Mouse (Mus musculus): ENCODE data around the gene Tmem183a. TPM values are rescaled to one million over a fixed set of nuclear protein-coding genes. Genes with fewer than 3 reads are reported as not detected.

The Tmem183a gene
- polyA plus RNA-seq, 1 experiment from 2014 or later = 54.0 TPM

DNA sequence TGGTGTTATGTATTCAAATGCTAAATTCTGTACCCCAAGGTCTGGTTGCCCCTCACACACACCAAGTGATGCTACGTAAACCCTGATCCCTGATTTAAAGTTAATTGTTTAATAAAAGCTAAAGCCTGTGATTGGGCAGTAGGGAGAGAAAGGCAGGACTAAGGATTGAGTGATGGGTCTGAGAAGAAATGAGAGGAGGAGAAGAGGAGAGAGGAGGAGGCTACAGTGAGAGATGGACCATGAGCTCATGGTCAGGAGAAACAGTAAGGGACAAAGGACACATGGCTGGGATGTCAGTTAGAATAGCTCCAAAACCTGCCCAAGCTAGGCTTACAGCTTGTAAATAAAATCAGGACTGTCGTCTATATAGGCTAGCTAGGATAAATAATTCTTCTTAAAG lies 19.3 kb upstream of the Tmem183a start:
- Histone ChIP-seq H3K4me2 (peak overlapping the region; percentile 74; the same call in 1 of the 2 replicates), H3K9me3 (0 out of 2 replicates have a peak, but pooled peaks cover 5% of the 10 kb centered on the region), H3K36me3 (no peaks in the 10 kb centered on the region), H3K9ac (no peak overlapping the region), H3K4me3 (no peak overlapping the region), H3K4me1 (peaks cover 10% of the 10 kb centered on the region), H3K27me3 (replicated peaks) (no peaks in the 10 kb centered on the region), H3K27ac (replicated peaks) (no peak overlapping the region)
- no peak for ATAC-seq (ENCODE audit: extremely low read depth, insufficient number of reproducible peaks, low FRiP score, low TSS enrichment)
- 82% methylated on average over 2 of the region's 2 CpGs for WGBS

DNA sequence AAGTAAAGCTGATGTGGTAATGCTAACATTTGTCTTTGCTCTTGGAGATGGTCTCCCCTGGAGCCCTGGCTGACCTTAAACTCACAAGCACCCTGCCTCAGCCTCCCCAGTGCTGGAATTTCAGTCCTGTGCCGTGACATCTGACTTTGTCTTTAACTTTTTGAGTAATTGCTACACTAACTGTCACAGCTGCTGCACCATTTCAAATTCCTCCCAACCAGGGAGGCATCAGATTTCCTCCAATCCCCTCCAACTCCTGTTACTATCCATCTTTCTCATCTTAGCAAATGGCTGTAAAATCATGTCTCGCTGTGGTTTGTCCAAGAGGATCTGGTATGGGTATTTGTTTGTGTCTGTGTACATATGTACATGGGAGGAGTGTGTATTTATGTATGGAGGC lies 12.3 kb upstream of the Tmem183a start:
- H3K4me3 ChIP-seq = no peak overlapping the region
- ATAC-seq (ENCODE audit: extremely low read depth, insufficient number of reproducible peaks, low FRiP score, low TSS enrichment) = no peak
- no peak overlapping the region for H3K27ac ChIP-seq (replicated peaks)
- H3K4me2 ChIP-seq = no peak overlapping the region
- no peaks in the 10 kb centered on the region for H3K4me1 ChIP-seq
- H3K9ac ChIP-seq = no peak overlapping the region
- WGBS = 65% methylated on average over 2 of the region's 2 CpGs
- H3K9me3 ChIP-seq = peaks cover 17% of the 10 kb centered on the region
- no peaks in the 10 kb centered on the region for H3K36me3 ChIP-seq
- H3K27me3 ChIP-seq (replicated peaks) = no peaks in the 10 kb centered on the region

DNA sequence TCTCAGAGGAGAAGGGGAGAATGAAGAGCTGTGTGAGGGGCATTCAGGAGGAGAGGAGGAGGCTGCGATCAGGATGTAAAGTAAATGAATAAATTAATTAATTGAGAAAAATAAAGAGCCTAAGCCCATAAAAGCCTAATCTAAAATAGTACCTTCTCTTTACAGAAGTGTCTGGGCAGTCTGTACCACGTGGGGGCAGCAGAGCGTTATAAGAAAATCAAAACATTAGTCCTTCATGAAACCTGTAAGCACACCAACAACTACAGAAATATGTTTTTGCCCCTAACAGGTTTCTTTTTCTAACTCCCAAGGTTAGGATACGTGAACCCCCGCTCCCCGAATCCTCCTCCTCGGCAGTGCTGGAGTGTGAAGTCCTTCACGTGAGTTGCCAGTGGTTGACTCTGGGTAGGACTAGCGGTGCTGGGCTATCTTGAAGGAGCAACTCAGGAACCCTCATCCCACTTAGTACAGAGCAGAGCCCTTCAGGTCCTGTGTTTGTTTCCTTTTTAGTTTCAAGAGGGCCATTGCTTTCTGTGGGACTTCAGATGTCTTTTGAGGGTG lies 7.1 kb upstream of the Tmem183a start:
- Histone ChIP-seq H3K4me1 (no peaks in the 10 kb centered on the region), H3K36me3 (no peaks in the 10 kb centered on the region), H3K4me3 (no peak overlapping the region), H3K9me3 (peaks cover 17% of the 10 kb centered on the region), H3K9ac (no peak overlapping the region), H3K27ac (replicated peaks) (no peak overlapping the region), H3K4me2 (no peak overlapping the region), H3K27me3 (replicated peaks) (no peaks in the 10 kb centered on the region)
- 44% methylated on average over 9 of the region's 9 CpGs for WGBS
- no peak for ATAC-seq (ENCODE audit: extremely low read depth, insufficient number of reproducible peaks, low FRiP score, low TSS enrichment)

DNA sequence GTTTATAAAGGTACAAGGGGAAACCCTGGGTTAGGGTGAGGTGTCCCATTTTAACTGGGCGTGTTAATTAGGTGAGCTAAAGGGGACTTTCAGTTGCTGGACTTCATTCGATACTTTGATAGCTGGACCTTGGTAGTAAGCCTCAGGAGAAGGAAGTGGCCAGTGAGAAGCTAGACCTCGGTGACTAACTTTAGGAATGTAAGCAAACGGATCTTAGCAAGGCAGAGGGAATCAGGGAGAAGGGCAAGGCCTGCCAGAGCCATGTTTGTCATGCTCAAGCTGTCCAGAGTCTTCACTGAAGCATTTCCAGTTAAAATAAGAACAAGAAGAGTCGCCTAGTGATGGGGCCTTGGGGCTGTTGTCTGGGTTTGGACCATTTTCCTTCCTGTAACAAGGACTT lies 3.7 kb upstream of the Tmem183a start:
- no peak overlapping the region for H3K4me2 ChIP-seq
- 53% methylated on average over 5 of the region's 5 CpGs for WGBS
- peaks cover 7% of the 10 kb centered on the region; the same call in 1 of the 2 replicates for H3K9me3 ChIP-seq
- H3K4me3 ChIP-seq = no peak overlapping the region
- no peak for ATAC-seq (ENCODE audit: extremely low read depth, insufficient number of reproducible peaks, low FRiP score, low TSS enrichment)
- no peak overlapping the region for H3K27ac ChIP-seq (replicated peaks)
- no peaks in the 10 kb centered on the region for H3K27me3 ChIP-seq (replicated peaks)
- H3K9ac ChIP-seq = no peak overlapping the region
- H3K36me3 ChIP-seq = peaks cover 2% of the 10 kb centered on the region; the same call in 1 of the 2 replicates
- H3K4me1 ChIP-seq = peaks cover 12% of the 10 kb centered on the region

DNA sequence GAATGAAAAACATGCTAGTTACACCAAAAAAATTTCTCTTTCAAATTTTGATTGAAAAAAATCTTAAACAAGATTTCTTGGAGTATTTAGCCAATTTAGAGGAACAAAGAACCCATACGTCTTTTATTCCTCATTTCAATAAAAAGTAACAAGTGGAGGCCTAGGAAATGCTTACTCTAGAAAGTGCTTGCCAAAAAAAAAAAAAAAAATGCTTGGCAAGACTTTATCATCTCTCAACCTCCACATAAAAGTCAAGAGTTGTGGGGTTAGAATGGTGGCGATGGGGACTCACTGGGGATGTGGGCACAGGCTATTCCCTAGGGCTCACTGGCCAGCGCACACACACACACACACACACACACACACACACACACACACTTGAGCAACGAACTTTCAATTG lies 1.4 kb upstream of the Tmem183a start:
- Histone ChIP-seq H3K4me1 (peaks cover 20% of the 10 kb centered on the region), H3K4me3 (no peak overlapping the region), H3K27me3 (replicated peaks) (no peaks in the 10 kb centered on the region), H3K9me3 (no peaks in the 10 kb centered on the region), H3K4me2 (no peak overlapping the region), H3K9ac (no peak overlapping the region), H3K27ac (replicated peaks) (no peak overlapping the region), H3K36me3 (peaks cover 25% of the 10 kb centered on the region)
- WGBS = 75% methylated on average over 4 of the region's 4 CpGs
- ATAC-seq (ENCODE audit: extremely low read depth, insufficient number of reproducible peaks, low FRiP score, low TSS enrichment) = no peak

DNA sequence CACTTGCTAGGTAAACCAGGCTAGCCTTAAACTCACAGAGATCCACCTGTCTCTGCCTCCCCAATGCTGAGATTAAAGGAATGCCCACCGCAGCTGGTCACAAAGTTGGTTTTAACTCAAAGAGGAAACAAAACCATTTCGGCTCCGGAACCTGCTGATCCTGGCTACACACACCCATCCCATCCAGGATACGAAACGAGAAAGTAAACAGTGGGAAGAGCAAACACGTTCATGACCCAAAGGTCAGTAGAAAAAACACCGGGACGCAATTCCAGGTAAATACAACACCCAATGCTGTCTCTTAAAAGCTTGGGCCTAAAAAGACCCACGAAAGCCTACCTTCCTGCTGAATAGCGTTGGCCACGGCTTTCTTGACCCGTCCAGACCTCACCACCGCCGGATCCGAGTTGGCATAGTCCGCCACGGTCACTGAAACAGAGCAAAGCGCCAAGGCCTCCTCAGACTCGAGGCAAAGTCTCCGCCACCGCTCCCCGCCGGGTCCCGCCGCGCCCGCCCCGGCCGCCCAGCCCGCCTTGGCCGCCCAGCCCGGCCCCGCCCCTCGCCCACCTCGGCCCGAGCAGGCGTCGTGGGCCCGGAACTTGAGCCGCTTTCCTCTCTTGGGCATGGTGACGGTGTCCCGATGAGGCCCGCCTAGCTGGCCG lies 453 bp downstream of the Tmem183a start:
- Histone ChIP-seq H3K27me3 (replicated peaks) (no peaks in the 10 kb centered on the region), H3K9me3 (no peaks in the 10 kb centered on the region), H3K36me3 (peaks cover 42% of the 10 kb centered on the region), H3K27ac (replicated peaks) (peak overlapping the region; percentile 81), H3K9ac (peak overlapping the region; percentile 97), H3K4me2 (peak overlapping the region; percentile 93), H3K4me3 (peak overlapping the region; percentile 97), H3K4me1 (peaks cover 20% of the 10 kb centered on the region)
- under 1% methylated on average over 33 of the region's 44 CpGs for WGBS
- ATAC-seq (ENCODE audit: extremely low read depth, insufficient number of reproducible peaks, low FRiP score, low TSS enrichment) = peak; percentile 81

DNA sequence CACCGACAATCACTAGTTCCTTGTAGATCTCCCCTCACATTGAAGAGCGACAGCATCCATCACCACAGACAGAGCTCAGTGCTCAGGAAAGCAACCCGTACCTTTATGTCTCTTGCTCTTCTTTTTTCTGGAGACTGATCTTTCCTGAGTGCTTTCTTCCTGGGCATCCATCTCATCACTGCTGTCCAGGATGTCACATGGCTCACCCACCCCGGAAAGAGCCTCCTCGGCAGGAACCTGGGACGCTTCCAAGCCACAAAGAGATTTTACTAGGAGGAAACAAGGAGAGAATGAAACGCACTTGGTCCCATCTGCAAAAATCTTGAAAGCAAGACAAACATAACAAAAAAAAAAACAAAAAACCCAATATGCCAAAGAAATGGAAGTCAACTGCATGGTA lies 1.1 kb downstream of the Tmem183a start:
- H3K36me3 ChIP-seq = peaks cover 48% of the 10 kb centered on the region
- 69% methylated on average over 7 of the region's 7 CpGs for WGBS
- H3K9me3 ChIP-seq = no peaks in the 10 kb centered on the region
- H3K4me2 ChIP-seq = peak overlapping the region; percentile 93
- no peaks in the 10 kb centered on the region for H3K27me3 ChIP-seq (replicated peaks)
- peak overlapping the region; percentile 97 for H3K4me3 ChIP-seq
- H3K9ac ChIP-seq = peak overlapping the region; percentile 97
- peaks cover 20% of the 10 kb centered on the region for H3K4me1 ChIP-seq
- H3K27ac ChIP-seq (replicated peaks) = no peak overlapping the region
- no peak for ATAC-seq (ENCODE audit: extremely low read depth, insufficient number of reproducible peaks, low FRiP score, low TSS enrichment)

DNA sequence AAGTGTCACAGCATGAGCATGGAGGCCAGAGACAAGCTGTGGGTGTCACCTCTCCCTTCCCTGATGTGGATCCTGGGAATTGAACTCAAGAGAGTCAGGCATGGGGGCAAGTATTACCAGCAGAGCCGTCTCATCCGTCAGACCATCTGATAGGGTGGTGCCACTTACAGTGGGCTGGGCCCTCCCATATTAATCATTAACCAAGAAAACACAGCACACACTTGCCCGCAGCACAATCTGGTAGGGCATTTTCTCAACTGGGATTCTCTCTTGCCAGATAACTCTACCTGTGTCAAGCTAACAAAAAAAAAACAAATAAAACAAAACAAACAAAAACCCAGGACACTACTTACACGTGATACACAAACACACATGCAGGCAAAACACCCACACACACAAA lies 4.3 kb downstream of the Tmem183a start:
- H3K4me2 ChIP-seq = no peak overlapping the region
- H3K9ac ChIP-seq = no peak overlapping the region
- WGBS = 81% methylated on average over 4 of the region's 4 CpGs
- no peaks in the 10 kb centered on the region for H3K9me3 ChIP-seq
- no peak for ATAC-seq (ENCODE audit: extremely low read depth, insufficient number of reproducible peaks, low FRiP score, low TSS enrichment)
- no peak overlapping the region for H3K27ac ChIP-seq (replicated peaks)
- H3K36me3 ChIP-seq = peaks cover 80% of the 10 kb centered on the region
- H3K27me3 ChIP-seq (replicated peaks) = no peaks in the 10 kb centered on the region
- peaks cover 18% of the 10 kb centered on the region for H3K4me1 ChIP-seq
- H3K4me3 ChIP-seq = no peak overlapping the region

DNA sequence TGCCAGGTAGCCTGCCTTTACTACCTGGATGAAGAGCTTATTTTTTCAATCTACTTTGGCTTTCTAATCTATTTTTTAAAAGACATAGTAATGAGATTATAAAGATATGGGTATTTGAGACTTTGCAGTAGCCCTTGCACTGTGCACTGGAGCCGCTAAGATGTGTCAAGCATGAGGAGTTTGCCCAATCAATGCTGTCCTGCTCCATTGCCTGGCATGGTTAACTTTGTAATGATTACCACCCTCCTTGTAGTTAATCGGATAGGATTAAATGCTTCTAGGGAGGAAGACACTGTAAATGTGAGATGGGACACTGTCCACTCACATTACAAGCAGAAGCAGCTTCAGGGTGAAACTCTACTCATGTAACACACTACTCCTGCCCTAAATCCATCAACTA lies 8.5 kb downstream of the Tmem183a start:
- Histone ChIP-seq H3K4me3 (no peak overlapping the region), H3K4me1 (no peaks in the 10 kb centered on the region), H3K4me2 (no peak overlapping the region), H3K9me3 (no peaks in the 10 kb centered on the region), H3K27me3 (replicated peaks) (no peaks in the 10 kb centered on the region), H3K27ac (replicated peaks) (no peak overlapping the region), H3K36me3 (peaks cover 90% of the 10 kb centered on the region), H3K9ac (no peak overlapping the region)
- 94% methylated on average over 2 of the region's 2 CpGs for WGBS
- ATAC-seq (ENCODE audit: extremely low read depth, insufficient number of reproducible peaks, low FRiP score, low TSS enrichment) = no peak

DNA sequence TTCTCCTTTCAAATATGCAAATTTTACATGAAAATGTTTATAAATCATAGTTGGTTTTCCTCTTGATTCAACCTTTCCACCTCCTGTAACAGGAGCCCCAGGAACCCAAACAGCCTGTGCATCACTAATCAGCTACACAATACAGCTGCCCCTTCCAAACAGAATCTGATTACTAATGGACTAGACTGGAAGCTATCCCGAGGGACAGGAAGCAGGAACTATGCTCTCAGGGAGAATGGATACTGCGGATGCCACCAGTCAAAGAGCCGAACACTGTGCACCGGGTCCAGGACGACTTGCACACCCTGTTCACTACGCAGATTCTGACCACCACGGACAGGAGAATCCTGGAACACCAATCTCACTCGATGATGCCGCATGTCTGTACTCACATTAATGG lies 14.0 kb downstream of the Tmem183a start:
- ATAC-seq (ENCODE audit: extremely low read depth, insufficient number of reproducible peaks, low FRiP score, low TSS enrichment) = no peak
- WGBS = 80% methylated on average over 9 of the region's 9 CpGs
- peaks cover 61% of the 10 kb centered on the region for H3K36me3 ChIP-seq

DNA sequence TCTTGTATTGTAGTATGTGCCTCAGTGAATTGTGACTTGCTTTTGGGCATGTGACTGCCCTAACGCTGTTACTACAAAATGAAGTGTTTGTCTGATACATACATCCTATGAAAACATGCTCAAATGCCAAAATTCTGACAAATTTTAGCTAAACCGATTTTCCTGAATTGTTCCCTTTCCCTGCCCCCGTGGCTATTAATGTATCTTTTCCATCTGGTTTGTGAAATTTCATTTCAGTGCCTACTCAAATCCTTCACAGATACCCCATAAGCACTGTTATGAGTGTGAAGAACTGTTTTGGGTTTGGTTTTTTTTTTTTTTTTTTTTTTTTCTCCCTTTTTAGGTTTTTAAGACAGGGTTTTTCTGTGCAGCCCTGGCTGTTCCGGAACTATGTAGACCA lies 16.7 kb downstream of the Tmem183a start:
- H3K4me3 ChIP-seq = peak overlapping the region; percentile 60
- no peaks in the 10 kb centered on the region for H3K27me3 ChIP-seq (replicated peaks)
- 72% methylated on average over 4 of the region's 4 CpGs for WGBS
- no peaks in the 10 kb centered on the region for H3K9me3 ChIP-seq
- ATAC-seq (ENCODE audit: extremely low read depth, insufficient number of reproducible peaks, low FRiP score, low TSS enrichment) = no peak
- peak overlapping the region; percentile 89 for H3K4me2 ChIP-seq
- H3K4me1 ChIP-seq = peaks cover 55% of the 10 kb centered on the region
- H3K9ac ChIP-seq = no peak overlapping the region
- peaks cover 34% of the 10 kb centered on the region for H3K36me3 ChIP-seq
- H3K27ac ChIP-seq (replicated peaks) = peak overlapping the region; percentile 48; the same call in 1 of the 2 replicates

More for the DNA sequence above, 14.0 kb downstream of the Tmem183a start:
- Histone ChIP-seq H3K27ac (replicated peaks) (no peak overlapping the region), H3K27me3 (replicated peaks) (no peaks in the 10 kb centered on the region), H3K4me2 (no peak overlapping the region), H3K4me3 (no peak overlapping the region), H3K9ac (no peak overlapping the region), H3K9me3 (no peaks in the 10 kb centered on the region), H3K4me1 (peaks cover 40% of the 10 kb centered on the region)
